Mouse (Mus musculus): ENCODE measurements around the gene Lmx1b. TPM values are rescaled to one million over a fixed set of nuclear protein-coding genes. Genes with fewer than 3 reads are reported as not detected.

Lmx1b gene
- polyA plus RNA-seq, 1 experiment from 2014 or later: 0.03 TPM

DNA sequence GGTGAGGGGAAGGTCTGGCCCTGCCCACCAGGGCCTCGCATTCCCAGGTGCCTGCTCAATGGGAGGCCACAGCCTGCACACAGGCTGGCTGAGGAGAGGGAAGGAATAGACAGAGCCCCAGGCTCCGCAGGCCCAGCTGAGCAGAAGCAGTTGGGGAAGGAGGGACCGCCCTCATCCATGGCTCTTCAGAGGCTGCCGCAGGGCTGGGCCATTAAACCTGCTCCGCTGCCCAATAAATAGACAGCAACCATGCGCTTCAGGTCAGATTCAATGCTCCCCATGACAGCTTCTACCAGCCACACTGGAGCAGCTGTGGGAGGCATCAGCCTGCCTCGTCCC is 45.3 kb downstream of the Lmx1b start:
- no peak overlapping the region for H3K27ac ChIP-seq (ENCODE audit: low read depth, low read length)
- 30% methylated on average over 7 of the region's 7 CpGs for WGBS (ENCODE audit: insufficient replicate concordance)
- H3K4me3 ChIP-seq (ENCODE audit: low read depth, low read length): no peak overlapping the region
- peaks cover 25% of the 10 kb centered on the region for H3K4me1 ChIP-seq (ENCODE audit: control insufficient read depth, insufficient read depth, low read length)
- no peaks in the 10 kb centered on the region for H3K9me3 ChIP-seq (replicated peaks; ENCODE audit: control insufficient read depth, low read length)
- no peak for ATAC-seq (replicated peaks; ENCODE audit: insufficient number of reproducible peaks, low FRiP score, low TSS enrichment)
- H3K9ac ChIP-seq (ENCODE audit: low read depth, low read length): no peak overlapping the region; the same call in 1 of the 2 replicates
- no peaks in the 10 kb centered on the region for H3K36me3 ChIP-seq (ENCODE audit: control insufficient read depth, insufficient read depth, low read length)
- no peak overlapping the region for H3K4me2 ChIP-seq
- H3K27me3 ChIP-seq (ENCODE audit: control insufficient read depth, insufficient read depth, low read length): peaks cover 10% of the 10 kb centered on the region

DNA sequence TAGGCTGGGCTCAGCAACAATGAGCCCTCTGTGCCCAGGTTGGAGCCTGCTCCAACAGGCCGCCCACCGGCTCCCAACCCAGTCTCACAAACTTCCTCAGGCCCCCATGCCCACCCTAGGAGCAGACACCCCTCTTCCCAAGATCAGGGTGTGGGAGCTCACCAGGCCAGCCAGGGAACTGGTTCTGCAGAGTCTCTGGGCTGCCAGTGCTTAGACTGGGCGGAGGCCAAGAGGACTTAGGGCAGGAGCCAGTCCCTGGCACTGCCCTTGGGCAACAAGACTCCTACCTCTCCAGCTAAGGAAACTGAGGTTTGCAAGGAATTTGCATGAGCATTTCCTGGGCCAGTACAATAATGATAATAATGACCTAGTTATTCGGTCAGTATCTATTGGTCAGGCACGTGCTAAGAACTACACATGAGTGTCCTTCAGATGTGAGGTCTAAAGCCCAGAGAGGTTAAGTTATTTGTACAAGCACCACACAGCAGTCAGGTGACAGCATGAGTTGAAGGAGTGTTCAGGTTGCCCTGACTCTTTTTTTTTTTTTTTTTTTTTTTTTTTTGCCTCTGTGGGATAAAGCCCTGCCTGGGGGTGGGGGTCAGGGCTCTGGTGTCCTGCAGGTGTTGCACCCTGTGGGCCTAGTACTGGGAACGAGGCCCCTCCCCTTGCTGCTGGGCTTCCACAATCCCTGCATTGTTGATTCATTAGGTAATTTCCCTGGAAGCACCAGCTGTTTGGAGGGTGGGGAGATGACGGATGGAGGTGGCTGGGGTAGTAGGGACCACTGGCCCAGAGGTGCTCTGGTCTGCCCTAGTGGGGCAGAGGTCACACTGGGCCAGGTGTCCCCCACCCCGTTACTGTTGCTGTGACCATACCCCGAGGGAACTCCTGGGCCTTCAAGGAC is 45.9 kb downstream of the Lmx1b start:
- Histone ChIP-seq H3K27ac (ENCODE audit: low read depth, low read length) (no peak overlapping the region), H3K9me3 (replicated peaks; ENCODE audit: control insufficient read depth, low read length) (no peaks in the 10 kb centered on the region), H3K4me1 (ENCODE audit: control insufficient read depth, insufficient read depth, low read length) (peaks cover 25% of the 10 kb centered on the region), H3K4me3 (ENCODE audit: low read depth, low read length) (no peak overlapping the region), H3K4me2 (no peak overlapping the region), H3K9ac (ENCODE audit: low read depth, low read length) (no peak overlapping the region; the same call in 1 of the 2 replicates), H3K36me3 (ENCODE audit: control insufficient read depth, insufficient read depth, low read length) (no peaks in the 10 kb centered on the region), H3K27me3 (ENCODE audit: control insufficient read depth, insufficient read depth, low read length) (peaks cover 9% of the 10 kb centered on the region)
- WGBS (ENCODE audit: insufficient replicate concordance): 56% methylated on average over 9 of the region's 9 CpGs
- no peak for ATAC-seq (replicated peaks; ENCODE audit: insufficient number of reproducible peaks, low FRiP score, low TSS enrichment)

DNA sequence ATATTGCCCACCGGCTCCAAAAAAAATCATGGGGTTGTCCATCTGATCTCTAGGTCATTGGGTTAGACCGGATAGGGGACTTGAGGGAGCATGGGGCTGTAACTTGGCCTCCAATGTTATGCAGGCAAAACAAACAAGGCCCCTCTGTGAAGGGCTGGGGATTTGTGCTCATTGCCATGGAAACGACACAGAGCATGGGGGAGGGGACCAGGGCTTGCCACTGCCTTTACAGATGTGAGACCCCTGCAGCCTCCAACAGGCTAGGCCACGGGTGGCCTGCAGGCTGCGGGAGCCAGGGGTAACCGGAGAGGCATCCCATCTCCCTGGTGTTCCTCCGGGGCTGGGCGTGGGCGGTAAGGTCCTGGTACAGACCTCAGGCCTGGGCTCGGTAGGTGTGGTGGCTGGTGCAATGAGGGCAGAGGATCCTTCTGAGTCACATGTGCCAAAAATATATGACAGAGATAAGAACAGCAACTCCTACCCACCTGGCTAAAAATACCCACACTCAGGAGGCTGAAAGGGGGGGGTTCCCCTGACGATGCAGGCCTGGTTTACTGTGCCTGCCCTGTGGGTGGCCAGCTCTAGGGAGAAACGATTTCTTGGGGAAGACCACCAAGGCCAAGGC is 47.3 kb downstream of the Lmx1b start:
- 17% methylated on average over 12 of the region's 12 CpGs for WGBS (ENCODE audit: insufficient replicate concordance)
- Histone ChIP-seq H3K9me3 (replicated peaks; ENCODE audit: control insufficient read depth, low read length) (no peaks in the 10 kb centered on the region), H3K4me1 (ENCODE audit: control insufficient read depth, insufficient read depth, low read length) (peaks cover 25% of the 10 kb centered on the region), H3K9ac (ENCODE audit: low read depth, low read length) (no peak overlapping the region), H3K4me3 (ENCODE audit: low read depth, low read length) (no peak overlapping the region), H3K27ac (ENCODE audit: low read depth, low read length) (0 out of 2 replicates have a peak overlapping the region, but pooled peaks have one; percentile 57), H3K4me2 (peak overlapping the region; percentile 10; the same call in 1 of the 2 replicates), H3K36me3 (ENCODE audit: control insufficient read depth, insufficient read depth, low read length) (no peaks in the 10 kb centered on the region), H3K27me3 (ENCODE audit: control insufficient read depth, insufficient read depth, low read length) (peaks cover 9% of the 10 kb centered on the region)
- ATAC-seq (replicated peaks; ENCODE audit: insufficient number of reproducible peaks, low FRiP score, low TSS enrichment): peak; percentile 32; the same call in 1 of the 2 replicates

DNA sequence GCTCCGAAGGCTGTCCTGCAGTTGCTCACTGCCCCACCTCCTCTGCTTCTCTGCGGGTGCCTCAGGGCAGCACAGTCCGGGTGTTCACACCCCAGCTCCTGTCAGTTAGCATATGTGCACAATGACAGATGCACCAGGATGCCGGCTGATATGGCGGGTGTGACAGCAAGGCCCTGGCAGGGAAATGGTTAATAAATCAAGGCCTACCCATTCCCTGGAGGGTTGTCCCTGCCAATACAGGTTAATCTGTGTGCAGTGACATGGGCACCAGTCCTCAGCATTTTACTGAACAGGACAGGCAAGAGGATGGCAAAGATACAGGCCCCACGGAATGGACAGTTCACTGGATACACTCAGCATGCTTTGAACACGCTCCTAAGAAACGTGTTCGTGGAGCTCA is 51.0 kb downstream of the Lmx1b start:
- ATAC-seq (replicated peaks; ENCODE audit: insufficient number of reproducible peaks, low FRiP score, low TSS enrichment): no peak
- Histone ChIP-seq H3K4me3 (ENCODE audit: low read depth, low read length) (no peak overlapping the region), H3K27me3 (ENCODE audit: control insufficient read depth, insufficient read depth, low read length) (peaks cover 32% of the 10 kb centered on the region), H3K4me2 (no peak overlapping the region), H3K4me1 (ENCODE audit: control insufficient read depth, insufficient read depth, low read length) (peaks cover 25% of the 10 kb centered on the region), H3K36me3 (ENCODE audit: control insufficient read depth, insufficient read depth, low read length) (no peaks in the 10 kb centered on the region), H3K27ac (ENCODE audit: low read depth, low read length) (no peak overlapping the region), H3K9me3 (replicated peaks; ENCODE audit: control insufficient read depth, low read length) (no peaks in the 10 kb centered on the region), H3K9ac (ENCODE audit: low read depth, low read length) (no peak overlapping the region)
- 66% methylated on average over 9 of the region's 9 CpGs for WGBS (ENCODE audit: insufficient replicate concordance)

DNA sequence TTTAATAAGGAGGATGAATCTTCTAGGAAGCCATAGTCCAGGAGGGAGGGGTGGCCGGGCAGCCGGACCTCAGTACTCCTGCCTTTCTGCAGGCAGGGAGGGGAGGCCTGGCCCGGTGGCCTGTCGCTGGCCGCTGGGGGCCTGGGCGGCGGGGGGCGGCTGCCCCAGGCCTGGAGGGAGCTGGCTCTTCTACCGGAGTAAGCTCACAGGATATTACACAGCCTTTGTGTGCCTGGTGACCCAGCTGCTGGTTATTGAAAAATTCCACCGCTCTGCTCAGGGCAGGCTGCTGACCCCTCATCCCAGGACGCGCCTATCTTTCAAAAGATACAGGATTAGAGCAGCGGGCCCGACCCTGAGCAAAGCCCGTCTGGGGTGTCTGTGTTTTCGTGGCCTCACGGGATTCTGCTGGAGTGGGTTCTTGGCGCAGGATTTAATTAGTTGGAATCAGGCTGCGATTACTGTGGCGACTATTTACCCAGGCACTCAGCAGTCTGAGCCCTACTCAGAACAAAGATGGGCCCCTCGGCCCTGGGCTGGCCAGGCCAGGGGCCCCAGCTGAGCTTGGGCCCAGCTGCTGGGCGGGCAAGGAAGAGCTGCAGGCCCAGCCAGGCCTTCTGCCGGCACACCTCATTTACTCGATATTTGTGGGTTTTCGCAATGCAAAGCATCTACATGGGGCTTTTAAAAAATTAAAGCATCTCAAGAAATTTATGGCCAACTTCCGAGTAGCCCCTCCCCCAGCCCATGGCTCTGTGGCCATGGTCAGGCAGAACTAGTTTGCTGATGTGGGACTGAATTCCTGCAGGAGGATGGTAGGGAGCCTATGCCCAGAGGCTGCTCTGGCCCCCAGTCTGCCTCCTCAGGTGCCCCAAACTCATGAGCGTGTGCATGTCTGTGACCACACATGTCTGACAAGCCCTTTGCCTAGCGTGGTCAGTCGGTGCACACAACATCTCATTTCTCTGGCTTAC is 55.1 kb downstream of the Lmx1b start:
- 30% methylated on average over 29 of the region's 29 CpGs for WGBS (ENCODE audit: insufficient replicate concordance)
- Histone ChIP-seq H3K9ac (ENCODE audit: low read depth, low read length) (peak overlapping the region; percentile 44; the same call in 1 of the 2 replicates), H3K4me3 (ENCODE audit: low read depth, low read length) (no peak overlapping the region), H3K4me1 (ENCODE audit: control insufficient read depth, insufficient read depth, low read length) (peaks cover 18% of the 10 kb centered on the region; the same call in 1 of the 2 replicates), H3K27me3 (ENCODE audit: control insufficient read depth, insufficient read depth, low read length) (peaks cover 72% of the 10 kb centered on the region), H3K36me3 (ENCODE audit: control insufficient read depth, insufficient read depth, low read length) (no peaks in the 10 kb centered on the region), H3K9me3 (replicated peaks; ENCODE audit: control insufficient read depth, low read length) (no peaks in the 10 kb centered on the region), H3K27ac (ENCODE audit: low read depth, low read length) (no peak overlapping the region), H3K4me2 (no peak overlapping the region; the same call in 1 of the 2 replicates)
- ATAC-seq (replicated peaks; ENCODE audit: insufficient number of reproducible peaks, low FRiP score, low TSS enrichment): no peak

DNA sequence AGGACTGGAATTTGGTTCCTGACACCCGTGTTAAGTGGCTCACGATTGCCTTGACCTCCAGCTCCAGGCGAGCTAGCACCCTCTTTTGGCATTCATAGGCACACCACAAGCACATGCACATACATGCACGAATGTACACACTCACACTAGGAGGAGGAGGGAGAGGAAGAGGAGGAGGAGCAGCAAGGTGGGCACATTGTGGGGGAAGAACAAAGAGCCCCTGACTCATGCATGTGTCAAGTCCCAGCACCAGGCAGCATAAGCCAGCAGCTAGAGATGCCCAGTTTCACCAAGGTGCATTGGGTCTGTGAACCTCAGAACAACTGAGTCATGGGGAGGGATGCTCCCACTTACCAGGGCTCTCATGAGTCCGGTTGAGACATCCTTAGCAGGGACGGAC is 56.5 kb downstream of the Lmx1b start:
- no peak overlapping the region for H3K27ac ChIP-seq (ENCODE audit: low read depth, low read length)
- WGBS (ENCODE audit: insufficient replicate concordance): 9% methylated on average over 6 of the region's 6 CpGs
- no peak for ATAC-seq (replicated peaks; ENCODE audit: insufficient number of reproducible peaks, low FRiP score, low TSS enrichment)
- no peaks in the 10 kb centered on the region for H3K36me3 ChIP-seq (ENCODE audit: control insufficient read depth, insufficient read depth, low read length)
- peaks cover 18% of the 10 kb centered on the region; the same call in 1 of the 2 replicates for H3K4me1 ChIP-seq (ENCODE audit: control insufficient read depth, insufficient read depth, low read length)
- no peak overlapping the region for H3K9ac ChIP-seq (ENCODE audit: low read depth, low read length)
- no peak overlapping the region for H3K4me2 ChIP-seq
- H3K27me3 ChIP-seq (ENCODE audit: control insufficient read depth, insufficient read depth, low read length): peaks cover 84% of the 10 kb centered on the region
- H3K4me3 ChIP-seq (ENCODE audit: low read depth, low read length): no peak overlapping the region
- no peaks in the 10 kb centered on the region for H3K9me3 ChIP-seq (replicated peaks; ENCODE audit: control insufficient read depth, low read length)

DNA sequence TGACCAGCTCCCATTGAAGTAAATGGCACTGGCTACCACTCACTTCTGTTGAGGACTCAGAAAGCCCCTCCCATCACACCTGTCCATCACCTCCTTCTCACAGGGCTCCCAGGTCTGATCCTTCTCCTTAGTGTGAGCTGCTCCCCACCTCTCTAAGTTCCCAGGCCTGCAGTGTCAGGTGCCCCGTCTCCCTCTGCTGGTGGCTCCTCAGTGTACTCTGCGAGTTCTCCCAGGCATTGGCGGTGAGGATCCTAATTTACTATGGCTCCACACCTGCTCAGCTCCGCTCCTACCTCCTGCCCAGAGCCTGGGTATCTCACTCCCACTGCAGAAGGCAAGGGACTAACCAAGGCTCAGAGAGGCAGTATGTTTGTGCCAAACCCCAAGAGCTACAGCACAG is 57.0 kb downstream of the Lmx1b start:
- Histone ChIP-seq H3K9ac (ENCODE audit: low read depth, low read length) (no peak overlapping the region), H3K27me3 (ENCODE audit: control insufficient read depth, insufficient read depth, low read length) (peaks cover 88% of the 10 kb centered on the region), H3K4me3 (ENCODE audit: low read depth, low read length) (no peak overlapping the region), H3K4me2 (no peak overlapping the region), H3K27ac (ENCODE audit: low read depth, low read length) (no peak overlapping the region), H3K9me3 (replicated peaks; ENCODE audit: control insufficient read depth, low read length) (no peaks in the 10 kb centered on the region), H3K36me3 (ENCODE audit: control insufficient read depth, insufficient read depth, low read length) (no peaks in the 10 kb centered on the region), H3K4me1 (ENCODE audit: control insufficient read depth, insufficient read depth, low read length) (peaks cover 18% of the 10 kb centered on the region; the same call in 1 of the 2 replicates)
- ATAC-seq (replicated peaks; ENCODE audit: insufficient number of reproducible peaks, low FRiP score, low TSS enrichment): no peak
- 6% methylated on average over 4 of the region's 4 CpGs for WGBS (ENCODE audit: insufficient replicate concordance)

GRCm38 (mm10) chr2:33582457-33583060 is 57.8 kb downstream of the Lmx1b start:
- Histone ChIP-seq H3K9ac (ENCODE audit: low read depth, low read length) (no peak overlapping the region), H3K4me3 (ENCODE audit: low read depth, low read length) (no peak overlapping the region), H3K4me1 (ENCODE audit: control insufficient read depth, insufficient read depth, low read length) (peaks cover 18% of the 10 kb centered on the region; the same call in 1 of the 2 replicates), H3K27ac (ENCODE audit: low read depth, low read length) (no peak overlapping the region), H3K9me3 (replicated peaks; ENCODE audit: control insufficient read depth, low read length) (no peaks in the 10 kb centered on the region), H3K27me3 (ENCODE audit: control insufficient read depth, insufficient read depth, low read length) (peaks cover 90% of the 10 kb centered on the region), H3K36me3 (ENCODE audit: control insufficient read depth, insufficient read depth, low read length) (no peaks in the 10 kb centered on the region), H3K4me2 (no peak overlapping the region)
- 0 out of 2 replicates have a peak, but pooled peaks have one; percentile 19 for ATAC-seq (replicated peaks; ENCODE audit: insufficient number of reproducible peaks, low FRiP score, low TSS enrichment)
- 6% methylated on average over 5 of the region's 5 CpGs for WGBS (ENCODE audit: insufficient replicate concordance)
